Mouse (Mus musculus) thymus, postnatal 36 days (tissue): ENCODE data around the gene Zmat1.
"Not testable (repeated sequence)": the region's sequence is repeated elsewhere in the genome, so short reads cannot be mapped to it uniquely, and the experiment has no call there.

Source experiments
- DNase-seq, 2 experiments: peaks; one replicate each; pipeline ENCODE4 v3.0.0; 2022; ENCODE audit warnings: mixed read lengths in 2 of 2

Gene Zmat1

GRCm38 (mm10) chrX:135008720-135009470 is at the start of gene Zmat1:
Zmat1 (minus strand) TSS chrX:135009209.
- DNase-seq: peak; percentile 84 to 91

GRCm38 (mm10) chrX:135053939-135054338 is 44.9 kb upstream of the Zmat1 start:
- DNase-seq: not testable (repeated sequence)

- peak; percentile 5 to 6 for DNase-seq
Measured at GRCm38 (mm10) chrX:135035962-135036375, 27.0 kb upstream of the Zmat1 start.

- no peak for DNase-seq
Measured at GRCm38 (mm10) chrX:135025135-135025534, 16.1 kb upstream of the Zmat1 start.

GRCm38 (mm10) chrX:135011381-135011780 is 2.4 kb upstream of the Zmat1 start:
- no peak for DNase-seq

- no peak for DNase-seq
Measured at GRCm38 (mm10) chrX:135009471-135009815, 434 bp upstream of the Zmat1 start.

- no peak for DNase-seq
Measured at GRCm38 (mm10) chrX:135008021-135008420, 988 bp downstream of the Zmat1 start.

GRCm38 (mm10) chrX:134964546-134964945 is 44.5 kb downstream of the Zmat1 start, which contains the start of gene Nxf2:
Nxf2 (minus strand) TSS chrX:134964754.
- DNase-seq: no peak

- DNase-seq: peak; percentile 50 to 71
Measured at GRCm38 (mm10) chrX:134963305-134964094, 45.5 kb downstream of the Zmat1 start.

GRCm38 (mm10) chrX:134930361-134930760 is 78.6 kb downstream of the Zmat1 start:
- DNase-seq: peak; percentile 21 to 30

- DNase-seq: no peak
Measured at GRCm38 (mm10) chrX:134929927-134930326, 79.1 kb downstream of the Zmat1 start.

- DNase-seq: no peak
Measured at GRCm38 (mm10) chrX:134925058-134925457, 84.0 kb downstream of the Zmat1 start.

GRCm38 (mm10) chrX:134923675-134924424 is 85.2 kb downstream of the Zmat1 start:
- DNase-seq: no peak
